Mouse (Mus musculus) cerebellum, postnatal 4 days (tissue): ENCODE data around the gene Ppp1r13b.

Experiments
- DNase-seq, 2 experiments: peaks; one replicate each; pipeline ENCODE4 v3.0.0; 2022; ENCODE audit warnings: low spot score in 2 of 2, mixed read lengths in 1 of 2

Ppp1r13b gene

GRCm38 (mm10) chr12:111916514-111917217 lies 8.8 kb upstream of the Ppp1r13b start:
- no peak for DNase-seq

GRCm38 (mm10) chr12:111915781-111916180 lies 7.9 kb upstream of the Ppp1r13b start:
- peak in 1 of 2 experiments; percentile 28 for DNase-seq

GRCm38 (mm10) chr12:111914031-111914430 lies 6.1 kb upstream of the Ppp1r13b start:
- no peak for DNase-seq

GRCm38 (mm10) chr12:111912802-111913201 lies 4.9 kb upstream of the Ppp1r13b start:
- no peak for DNase-seq

- DNase-seq: no peak
Measured at GRCm38 (mm10) chr12:111911796-111912195, 3.9 kb upstream of the Ppp1r13b start.

- DNase-seq: no peak
Measured at GRCm38 (mm10) chr12:111911171-111911760, 3.4 kb upstream of the Ppp1r13b start.

GRCm38 (mm10) chr12:111908997-111909550 lies 1.2 kb upstream of the Ppp1r13b start:
- DNase-seq: no peak

- peak in 1 of 2 experiments; percentile 47 for DNase-seq
Measured at GRCm38 (mm10) chr12:111907421-111907891, 454 bp downstream of the Ppp1r13b start.

GRCm38 (mm10) chr12:111906309-111906875 lies 1.5 kb downstream of the Ppp1r13b start:
- DNase-seq: no peak

- DNase-seq: no peak
Measured at GRCm38 (mm10) chr12:111902488-111902887, 5.4 kb downstream of the Ppp1r13b start.

GRCm38 (mm10) chr12:111901105-111901875 lies 6.6 kb downstream of the Ppp1r13b start:
- DNase-seq: no peak

- DNase-seq: no peak
Measured at GRCm38 (mm10) chr12:111899646-111900045, 8.3 kb downstream of the Ppp1r13b start.

- DNase-seq: no peak
Measured at GRCm38 (mm10) chr12:111898686-111899085, 9.2 kb downstream of the Ppp1r13b start.

GRCm38 (mm10) chr12:111896908-111897661 lies 10.8 kb downstream of the Ppp1r13b start:
- DNase-seq: no peak

GRCm38 (mm10) chr12:111894082-111894481 lies 13.8 kb downstream of the Ppp1r13b start:
- DNase-seq: no peak

- no peak for DNase-seq
Measured at GRCm38 (mm10) chr12:111892981-111893380, 14.9 kb downstream of the Ppp1r13b start.

GRCm38 (mm10) chr12:111891800-111892199 lies 16.1 kb downstream of the Ppp1r13b start:
- DNase-seq: no peak

GRCm38 (mm10) chr12:111889251-111889650 lies 18.7 kb downstream of the Ppp1r13b start:
- DNase-seq: no peak

- DNase-seq: no peak
Measured at GRCm38 (mm10) chr12:111888303-111888864, 19.5 kb downstream of the Ppp1r13b start.

- DNase-seq: no peak
Measured at GRCm38 (mm10) chr12:111887005-111887404, 20.9 kb downstream of the Ppp1r13b start.

- no peak for DNase-seq
Measured at GRCm38 (mm10) chr12:111882852-111883251, 25.1 kb downstream of the Ppp1r13b start.
